7 mouse cellular contexts compared by ENCODE assay signal in genomic region chr4:117041283-117041721, GRCm38 (mm10). TPM values are rescaled to one million over a fixed set of nuclear protein-coding genes. Genes with fewer than 3 reads are reported as not detected.
DNase-seq lines count a peak whose midpoint lies in the region; ATAC-seq and TF ChIP-seq lines count a peak whose summit lies in the region.

No protein-coding gene starts in this region.

- no peaks in the 10 kb centered on the region for H3K27me3 ChIP-seq in hindbrain, embryonic 15.5 days
- no peaks in the 10 kb centered on the region for H3K27me3 ChIP-seq in lung, embryonic 15.5 days
- no peaks in the 10 kb centered on the region for H3K27me3 ChIP-seq in stomach, embryonic 15.5 days (replicated peaks)

- H3K9me3 ChIP-seq in hindbrain, embryonic 15.5 days = no peaks in the 10 kb centered on the region
- no peaks in the 10 kb centered on the region for H3K9me3 ChIP-seq in lung, embryonic 15.5 days
- H3K9me3 ChIP-seq in stomach, embryonic 15.5 days = no peaks in the 10 kb centered on the region

- peak; percentile 33 to 36 for DNase-seq in adrenal gland, adult 18-20 months (ENCODE audit: low spot score in 2 of 2)
- DNase-seq in gastrocnemius, adult 2 months = peak; percentile 76
- DNase-seq in thymus, postnatal 14 days = no peak

- no peak for TF ChIP-seq CTCF in bone marrow macrophage, adult 2 months (IDR thresholded peaks at IDR 0.05; ENCODE audit: low read depth, low read length)
- no peak for TF ChIP-seq CTCF in gastrocnemius, adult 2 months (IDR thresholded peaks at IDR 0.05)

- H3K4me3 ChIP-seq in bone marrow macrophage, adult 2 months (ENCODE audit: insufficient read depth, low read length) = peak overlapping the region; percentile 19
- peak overlapping the region; percentile 14; the same call in 1 of the 2 replicates for H3K4me3 ChIP-seq in gastrocnemius, adult 2 months
- H3K4me3 ChIP-seq in hindbrain, embryonic 15.5 days = no peak overlapping the region
- no peak overlapping the region for H3K4me3 ChIP-seq in lung, embryonic 15.5 days
- no peak overlapping the region for H3K4me3 ChIP-seq in stomach, embryonic 15.5 days (replicated peaks)

- ATAC-seq in hindbrain, embryonic 15.5 days (ENCODE audit: low FRiP score, low read depth) = peak; percentile 59; the same call in 1 of the 2 replicates
- ATAC-seq in lung, embryonic 15.5 days (ENCODE audit: borderline replicate concordance, extremely low read depth, low FRiP score, low TSS enrichment) = peak; percentile 89
- ATAC-seq in stomach, embryonic 15.5 days (ENCODE audit: insufficient read depth, low FRiP score, low read depth) = no peak

- WGBS in hindbrain, embryonic 15.5 days = 53% methylated on average over 4 of the region's 4 CpGs
- WGBS in lung, embryonic 15.5 days = 19% methylated on average over 4 of the region's 4 CpGs
- WGBS in stomach, embryonic 15.5 days = 42% methylated on average over 4 of the region's 4 CpGs

- peaks cover 30% of the 10 kb centered on the region for H3K4me1 ChIP-seq in bone marrow macrophage, adult 2 months (ENCODE audit: control insufficient read depth, insufficient read depth, low read length)
- H3K4me1 ChIP-seq in hindbrain, embryonic 15.5 days (replicated peaks) = peaks cover 27% of the 10 kb centered on the region
- H3K4me1 ChIP-seq in lung, embryonic 15.5 days = peaks cover 21% of the 10 kb centered on the region
- H3K4me1 ChIP-seq in stomach, embryonic 15.5 days = peaks cover 10% of the 10 kb centered on the region; the same call in 1 of the 2 replicates

- intact Hi-C loops in gastrocnemius, adult 2 months (cut with DNase I) = no loop called here

- peak overlapping the region; percentile 83 for H3K27ac ChIP-seq in bone marrow macrophage, adult 2 months (ENCODE audit: insufficient read depth, low read depth, low read length)
- H3K27ac ChIP-seq in gastrocnemius, adult 2 months = peak overlapping the region; percentile 77
- H3K27ac ChIP-seq in hindbrain, embryonic 15.5 days (replicated peaks) = peak overlapping the region; percentile 81
- peak overlapping the region; percentile 75 for H3K27ac ChIP-seq in lung, embryonic 15.5 days
- H3K27ac ChIP-seq in stomach, embryonic 15.5 days = peak overlapping the region; percentile 38; the same call in 1 of the 2 replicates

- H3K4me2 ChIP-seq in hindbrain, embryonic 15.5 days = no peak overlapping the region
- H3K4me2 ChIP-seq in lung, embryonic 15.5 days = 0 out of 2 replicates have a peak overlapping the region, but pooled peaks have one; percentile 7
- H3K4me2 ChIP-seq in stomach, embryonic 15.5 days = no peak overlapping the region

- H3K9ac ChIP-seq in hindbrain, embryonic 15.5 days = no peak overlapping the region
- no peak overlapping the region for H3K9ac ChIP-seq in lung, embryonic 15.5 days
- no peak overlapping the region for H3K9ac ChIP-seq in stomach, embryonic 15.5 days

- no peak for TF ChIP-seq POLR2A in bone marrow macrophage, adult 2 months (IDR thresholded peaks at IDR 0.05; ENCODE audit: borderline replicate concordance, low read depth, low read length)

- H3K36me3 ChIP-seq in hindbrain, embryonic 15.5 days = no peaks in the 10 kb centered on the region
- no peaks in the 10 kb centered on the region for H3K36me3 ChIP-seq in lung, embryonic 15.5 days
- H3K36me3 ChIP-seq in stomach, embryonic 15.5 days = no peaks in the 10 kb centered on the region

RNA-seq across cellular contexts. Expression of gene Eif2b3, which starts 22.1 kb away (rescaled TPM):
- total RNA-seq in adrenal gland, adult 18-20 months (2021) = 10 to 100 TPM; 29.5 to 30.9 TPM
- 8.1 and 8.5 TPM in 2 replicates for polyA plus RNA-seq in bone marrow macrophage, adult 2 months (2012; ENCODE audit: insufficient read depth, insufficient read length, missing spikeins)
- total RNA-seq in gastrocnemius, adult 2 months (2021) = 10 to 100 TPM; 22.2 to 23.2 TPM
- 43.8 and 46.8 TPM in 2 replicates for polyA plus RNA-seq in hindbrain, embryonic 15.5 days (2015; fragmentation: Nextera tagmentation; extraction: Ambion mirVana)
- polyA plus RNA-seq in lung, embryonic 15.5 days (2015; fragmentation: Nextera tagmentation; extraction: Ambion mirVana) = 34.2 and 35.6 TPM in 2 replicates
- polyA plus RNA-seq in stomach, embryonic 15.5 days (2015; fragmentation: Nextera tagmentation; extraction: Ambion mirVana) = 35.3 and 36.4 TPM in 2 replicates

RNA-seq across cellular contexts. Expression of gene Hectd3, which starts 46.2 kb away (rescaled TPM):
- 10 to 100 TPM; 26.7 to 28.0 TPM for total RNA-seq in adrenal gland, adult 18-20 months (2021)
- 24.5 and 26.8 TPM in 2 replicates for polyA plus RNA-seq in bone marrow macrophage, adult 2 months (2012; ENCODE audit: insufficient read depth, insufficient read length, missing spikeins)
- 10 to 100 TPM; 13.8 to 15.3 TPM for total RNA-seq in gastrocnemius, adult 2 months (2021)
- polyA plus RNA-seq in hindbrain, embryonic 15.5 days (2015; fragmentation: Nextera tagmentation; extraction: Ambion mirVana) = 25.3 and 30.1 TPM in 2 replicates
- 8.8 and 10.1 TPM in 2 replicates for polyA plus RNA-seq in lung, embryonic 15.5 days (2015; fragmentation: Nextera tagmentation; extraction: Ambion mirVana)
- polyA plus RNA-seq in stomach, embryonic 15.5 days (2015; fragmentation: Nextera tagmentation; extraction: Ambion mirVana) = 10.0 and 10.1 TPM in 2 replicates

RNA-seq across cellular contexts. Expression of gene Urod, which starts 47.1 kb away (rescaled TPM):
- total RNA-seq in adrenal gland, adult 18-20 months (2021) = 100 to 1,000 TPM; 116 to 124 TPM
- 45.5 and 56.5 TPM in 2 replicates for polyA plus RNA-seq in bone marrow macrophage, adult 2 months (2012; ENCODE audit: insufficient read depth, insufficient read length, missing spikeins)
- 10 to 100 TPM; 59.1 to 69.1 TPM for total RNA-seq in gastrocnemius, adult 2 months (2021)
- polyA plus RNA-seq in hindbrain, embryonic 15.5 days (2015; fragmentation: Nextera tagmentation; extraction: Ambion mirVana) = 56.6 and 59.4 TPM in 2 replicates
- 91.7 and 103 TPM in 2 replicates for polyA plus RNA-seq in lung, embryonic 15.5 days (2015; fragmentation: Nextera tagmentation; extraction: Ambion mirVana)
- 82.0 and 97.4 TPM in 2 replicates for polyA plus RNA-seq in stomach, embryonic 15.5 days (2015; fragmentation: Nextera tagmentation; extraction: Ambion mirVana)

RNA-seq across cellular contexts. Expression of gene Ptch2, which starts 54.6 kb away (rescaled TPM):
- 1 to 10 TPM; 2.2 to 2.6 TPM for total RNA-seq in adrenal gland, adult 18-20 months (2021)
- polyA plus RNA-seq in bone marrow macrophage, adult 2 months (2012; ENCODE audit: insufficient read depth, insufficient read length, missing spikeins) = not detected in 2 replicates
- under 1 TPM; 0.22 to 0.54 TPM for total RNA-seq in gastrocnemius, adult 2 months (2021)
- 7.3 and 8.0 TPM in 2 replicates for polyA plus RNA-seq in hindbrain, embryonic 15.5 days (2015; fragmentation: Nextera tagmentation; extraction: Ambion mirVana)
- polyA plus RNA-seq in lung, embryonic 15.5 days (2015; fragmentation: Nextera tagmentation; extraction: Ambion mirVana) = 7.1 and 7.9 TPM in 2 replicates
- 6.5 and 7.0 TPM in 2 replicates for polyA plus RNA-seq in stomach, embryonic 15.5 days (2015; fragmentation: Nextera tagmentation; extraction: Ambion mirVana)

Comparison
In these comparisons a context has a peak if more than half of its experiments do, and no peak if none do; other contexts are left out.
1. H3K4me3 ChIP-seq: peak in bone marrow macrophage, adult 2 months (single experiment) and gastrocnemius, adult 2 months (single experiment); none in hindbrain, embryonic 15.5 days (single experiment), lung, embryonic 15.5 days (single experiment) and stomach, embryonic 15.5 days (single experiment).
2. Peak in every context shown above with its lines, with median percentiles within 50 percentile points of each other: H3K27ac ChIP-seq.